Mouse (Mus musculus): ENCODE results near the gene Sdad1. TPM values are rescaled to one million over a fixed set of nuclear protein-coding genes. Genes with fewer than 3 reads are reported as not detected.
A peak's percentile ranks its signal among the peaks of the same experiment; 100 is the strongest.

Sdad1 gene
- polyA plus RNA-seq, 1 experiment from 2014 or later, result 33.9 TPM

DNA sequence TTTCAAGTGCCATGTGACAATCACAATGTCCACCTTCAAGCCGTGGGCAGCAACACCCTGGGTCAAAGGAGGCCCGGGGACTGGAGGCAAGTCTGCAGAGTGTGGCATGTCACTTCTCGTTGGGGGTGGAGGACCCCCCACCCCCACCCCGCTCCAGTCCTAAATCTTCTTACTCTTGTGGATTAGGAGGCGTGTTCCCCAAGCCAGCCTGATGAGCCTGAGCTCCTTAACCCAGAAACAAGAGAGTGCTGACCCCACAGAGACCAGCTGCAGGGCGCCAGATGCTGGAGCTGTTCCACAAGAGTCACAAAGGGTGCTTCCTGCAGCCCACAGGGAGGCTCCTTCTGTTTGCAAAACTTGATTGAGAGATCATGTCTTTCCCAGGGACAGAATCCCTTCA, 54.1 kb downstream of the Sdad1 start, which contains the start of gene Ppef2:
TSS of gene Ppef2 (minus strand) at position 61 of the 400 bp plus-strand sequence.
- Histone ChIP-seq H3K4me3 (no peak within 1 kb of the TSS), H3K36me3 (ENCODE audit: poor library complexity, severe bottlenecking) (no peaks in the 10 kb centered on the region), H3K4me1 (peaks cover 7% of the 10 kb centered on the region), H3K9me3 (replicated peaks) (no peaks in the 10 kb centered on the region), H3K27me3 (no peaks in the 10 kb centered on the region), H3K9ac (no peak within 1 kb of the TSS), H3K27ac (no peak within 1 kb of the TSS), H3K4me2 (no peak within 1 kb of the TSS)
- ATAC-seq, result no peak
- 5% methylated on average over 6 of the region's 6 CpGs for WGBS

DNA sequence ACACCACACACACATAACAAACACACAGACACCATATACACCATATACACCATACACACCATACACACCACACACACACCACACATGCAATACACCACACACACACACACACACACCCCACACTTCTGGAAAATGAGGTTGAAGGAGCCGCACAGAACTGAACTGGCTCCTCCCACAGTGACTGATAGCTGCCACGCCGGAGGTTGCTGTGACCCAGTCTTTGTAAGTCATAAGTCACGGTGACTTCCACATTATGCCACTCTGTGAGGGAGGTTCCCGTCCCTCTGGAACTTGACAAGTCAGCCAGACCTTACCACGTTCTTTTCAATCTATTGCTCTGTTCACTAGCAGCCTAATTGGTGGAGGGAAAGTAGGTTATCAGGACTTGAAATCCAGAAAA, 55.8 kb downstream of the Sdad1 start:
- Histone ChIP-seq H3K27ac (no peak overlapping the region), H3K36me3 (ENCODE audit: poor library complexity, severe bottlenecking) (no peaks in the 10 kb centered on the region), H3K4me2 (no peak overlapping the region), H3K27me3 (no peaks in the 10 kb centered on the region), H3K4me3 (no peak overlapping the region), H3K9ac (no peak overlapping the region), H3K4me1 (peaks cover 7% of the 10 kb centered on the region), H3K9me3 (replicated peaks) (no peaks in the 10 kb centered on the region)
- no peak for ATAC-seq
- WGBS, result 82% methylated on average over 6 of the region's 6 CpGs

DNA sequence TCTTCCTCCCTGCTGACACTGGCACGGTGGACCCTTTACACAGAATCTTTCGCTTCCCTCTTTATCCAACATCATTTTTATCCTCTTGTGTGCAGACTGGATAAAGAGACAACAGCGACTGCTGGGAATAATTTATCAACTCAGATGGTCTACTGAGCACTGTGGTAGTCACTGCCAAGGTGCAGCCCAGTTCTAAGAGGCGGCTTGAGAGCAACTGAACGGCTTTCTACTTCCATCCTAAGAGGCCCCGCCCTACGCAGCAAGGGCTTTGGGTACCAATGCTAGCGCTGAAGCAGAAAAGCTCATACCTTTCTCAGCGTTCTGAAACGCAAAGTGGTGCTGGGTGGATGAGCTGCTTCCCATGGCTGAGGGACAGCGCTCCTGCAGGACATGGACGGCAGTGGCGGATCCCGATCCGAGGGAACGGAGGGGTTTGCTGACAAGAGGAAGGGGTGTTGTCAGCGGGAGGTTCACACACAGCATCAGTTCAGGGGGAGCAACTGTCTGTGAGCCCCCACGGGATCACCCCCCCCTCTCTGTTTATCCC, 57.4 kb downstream of the Sdad1 start:
- H3K9me3 ChIP-seq (replicated peaks), result no peaks in the 10 kb centered on the region
- ATAC-seq, result peak; percentile 75
- H3K4me2 ChIP-seq, result peak overlapping the region; percentile 46
- H3K4me3 ChIP-seq, result peak overlapping the region; percentile 8
- H3K36me3 ChIP-seq (ENCODE audit: poor library complexity, severe bottlenecking), result no peaks in the 10 kb centered on the region
- H3K9ac ChIP-seq, result no peak overlapping the region; the same call in 1 of the 2 replicates
- no peaks in the 10 kb centered on the region for H3K27me3 ChIP-seq
- 14% methylated on average over 18 of the region's 18 CpGs for WGBS
- no peak overlapping the region for H3K27ac ChIP-seq
- peaks cover 7% of the 10 kb centered on the region for H3K4me1 ChIP-seq

DNA sequence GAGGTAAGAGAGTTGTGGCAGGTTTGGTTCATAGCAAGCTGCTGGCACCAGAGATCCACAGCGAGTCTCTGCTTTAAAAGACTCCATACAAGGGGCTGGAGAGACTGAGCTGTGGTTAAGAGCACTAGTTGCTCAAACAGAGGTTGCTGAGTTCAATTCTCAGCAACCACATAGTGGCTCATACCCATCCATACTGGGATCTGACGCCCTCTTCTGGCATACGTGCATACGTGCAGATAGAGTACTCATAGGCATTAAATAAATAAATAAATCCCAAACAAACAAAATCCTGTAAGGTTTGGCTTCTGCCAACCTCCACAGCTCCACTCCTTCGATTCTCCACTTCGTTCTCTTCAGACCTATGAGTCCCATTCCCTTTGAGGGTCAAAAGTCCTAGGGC, 58.2 kb downstream of the Sdad1 start:
- no peak overlapping the region for H3K4me3 ChIP-seq
- 96% methylated on average over 6 of the region's 6 CpGs for WGBS
- no peak for ATAC-seq

DNA sequence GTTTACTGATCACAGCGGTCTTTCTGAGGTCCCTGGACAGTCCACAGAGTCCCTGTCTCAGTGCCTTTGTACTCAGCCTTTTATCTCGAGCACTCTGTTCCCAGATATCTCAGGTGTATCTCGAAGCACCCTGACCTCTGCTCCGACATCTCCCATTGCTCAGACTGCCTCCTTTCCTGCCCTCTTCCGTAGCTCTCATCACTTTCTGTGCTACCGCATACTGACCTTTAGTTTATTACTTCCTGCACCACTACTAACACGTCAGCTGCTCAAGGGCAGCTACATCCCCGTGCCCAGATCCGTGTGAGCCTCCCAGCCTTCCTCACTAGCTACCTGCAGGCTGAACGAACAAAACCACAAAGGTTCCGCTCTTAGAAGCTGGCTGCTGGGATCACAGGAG, 61.7 kb downstream of the Sdad1 start:
- no peak overlapping the region for H3K9ac ChIP-seq
- 89% methylated on average over 11 of the region's 11 CpGs for WGBS
- H3K4me2 ChIP-seq, result no peak overlapping the region
- 0 out of 2 replicates have a peak, but pooled peaks cover 2% of the 10 kb centered on the region for H3K4me1 ChIP-seq
- no peak overlapping the region for H3K4me3 ChIP-seq
- H3K9me3 ChIP-seq (replicated peaks), result no peaks in the 10 kb centered on the region
- no peak overlapping the region for H3K27ac ChIP-seq
- no peaks in the 10 kb centered on the region for H3K36me3 ChIP-seq (ENCODE audit: poor library complexity, severe bottlenecking)
- H3K27me3 ChIP-seq, result no peaks in the 10 kb centered on the region
- no peak for ATAC-seq

More for the DNA sequence above, 58.2 kb downstream of the Sdad1 start:
- no peak overlapping the region for H3K27ac ChIP-seq
- H3K9ac ChIP-seq, result no peak overlapping the region
- peaks cover 7% of the 10 kb centered on the region for H3K4me1 ChIP-seq
- H3K36me3 ChIP-seq (ENCODE audit: poor library complexity, severe bottlenecking), result no peaks in the 10 kb centered on the region
- H3K4me2 ChIP-seq, result no peak overlapping the region
- no peaks in the 10 kb centered on the region for H3K9me3 ChIP-seq (replicated peaks)
- no peaks in the 10 kb centered on the region for H3K27me3 ChIP-seq

DNA sequence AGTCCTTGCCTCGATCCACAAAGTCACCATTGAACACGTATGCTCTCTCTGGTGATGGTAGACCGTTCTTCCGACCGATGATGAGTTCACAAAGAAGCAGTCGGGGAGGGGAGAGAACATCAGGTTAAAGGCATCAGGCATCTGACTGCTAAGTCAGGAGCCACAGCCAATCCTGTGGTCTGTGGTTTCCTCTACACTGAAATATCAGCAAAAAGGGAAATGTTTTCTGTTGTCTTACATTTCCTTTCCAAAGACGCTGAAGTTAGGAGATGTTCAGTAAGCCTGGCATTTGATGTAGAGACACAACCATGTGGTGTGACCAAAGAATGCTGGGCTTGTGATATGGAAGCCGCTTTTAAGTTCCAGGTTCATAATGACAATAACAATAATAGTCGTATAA, 64.8 kb downstream of the Sdad1 start:
- H3K4me1 ChIP-seq, result no peaks in the 10 kb centered on the region
- no peaks in the 10 kb centered on the region for H3K27me3 ChIP-seq
- ATAC-seq, result no peak
- no peaks in the 10 kb centered on the region for H3K9me3 ChIP-seq (replicated peaks)
- H3K27ac ChIP-seq, result no peak overlapping the region
- no peak overlapping the region for H3K9ac ChIP-seq
- H3K4me3 ChIP-seq, result no peak overlapping the region
- 94% methylated on average over 9 of the region's 9 CpGs for WGBS
- H3K4me2 ChIP-seq, result no peak overlapping the region
- no peaks in the 10 kb centered on the region for H3K36me3 ChIP-seq (ENCODE audit: poor library complexity, severe bottlenecking)

DNA sequence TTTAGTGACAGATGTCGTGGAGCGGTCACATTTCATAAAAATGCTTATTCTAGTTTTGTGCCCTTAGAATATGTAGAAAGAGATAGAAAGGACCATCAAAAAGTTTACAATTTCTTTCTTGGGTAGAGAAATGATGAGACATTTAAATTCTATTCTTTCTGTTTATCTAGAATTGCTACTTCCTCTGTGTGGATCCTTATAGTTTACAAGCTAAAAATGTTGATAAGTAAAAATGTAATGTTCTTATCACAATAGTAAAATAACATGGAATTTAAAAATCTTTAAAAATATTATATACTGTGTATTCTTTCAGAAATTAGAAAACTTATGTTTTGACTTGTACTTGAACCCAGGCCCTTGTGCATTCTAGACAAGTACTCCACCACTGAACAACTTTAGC, 65.4 kb downstream of the Sdad1 start:
- Histone ChIP-seq H3K9me3 (replicated peaks) (no peaks in the 10 kb centered on the region), H3K9ac (no peak overlapping the region), H3K36me3 (ENCODE audit: poor library complexity, severe bottlenecking) (no peaks in the 10 kb centered on the region), H3K4me3 (no peak overlapping the region), H3K4me1 (no peaks in the 10 kb centered on the region), H3K27me3 (no peaks in the 10 kb centered on the region), H3K4me2 (no peak overlapping the region), H3K27ac (no peak overlapping the region)
- no peak for ATAC-seq
- WGBS, result 97% methylated on average over 2 of the region's 2 CpGs

DNA sequence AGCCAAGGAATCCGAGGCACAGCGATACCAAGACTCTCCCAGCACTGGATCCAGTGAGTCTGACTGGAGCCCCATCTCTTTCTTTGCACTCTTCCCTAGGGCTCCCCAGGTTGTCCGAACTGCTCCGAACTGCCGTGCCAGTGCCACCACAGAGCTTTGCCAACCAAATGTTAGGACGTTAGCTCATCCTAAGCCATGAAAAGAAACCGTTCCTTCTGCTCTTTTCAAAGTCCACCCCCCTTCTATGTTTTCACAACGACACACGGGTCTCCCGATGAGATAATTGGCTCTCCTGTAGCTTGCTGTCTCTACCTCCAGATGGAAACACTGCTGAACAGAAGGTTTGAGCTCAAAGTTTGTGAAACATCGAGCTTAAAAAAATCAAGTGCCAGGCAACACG, 69.5 kb downstream of the Sdad1 start:
- ATAC-seq, result peak; percentile 56; the same call in 1 of the 2 replicates
- WGBS, result 81% methylated on average over 12 of the region's 12 CpGs

DNA sequence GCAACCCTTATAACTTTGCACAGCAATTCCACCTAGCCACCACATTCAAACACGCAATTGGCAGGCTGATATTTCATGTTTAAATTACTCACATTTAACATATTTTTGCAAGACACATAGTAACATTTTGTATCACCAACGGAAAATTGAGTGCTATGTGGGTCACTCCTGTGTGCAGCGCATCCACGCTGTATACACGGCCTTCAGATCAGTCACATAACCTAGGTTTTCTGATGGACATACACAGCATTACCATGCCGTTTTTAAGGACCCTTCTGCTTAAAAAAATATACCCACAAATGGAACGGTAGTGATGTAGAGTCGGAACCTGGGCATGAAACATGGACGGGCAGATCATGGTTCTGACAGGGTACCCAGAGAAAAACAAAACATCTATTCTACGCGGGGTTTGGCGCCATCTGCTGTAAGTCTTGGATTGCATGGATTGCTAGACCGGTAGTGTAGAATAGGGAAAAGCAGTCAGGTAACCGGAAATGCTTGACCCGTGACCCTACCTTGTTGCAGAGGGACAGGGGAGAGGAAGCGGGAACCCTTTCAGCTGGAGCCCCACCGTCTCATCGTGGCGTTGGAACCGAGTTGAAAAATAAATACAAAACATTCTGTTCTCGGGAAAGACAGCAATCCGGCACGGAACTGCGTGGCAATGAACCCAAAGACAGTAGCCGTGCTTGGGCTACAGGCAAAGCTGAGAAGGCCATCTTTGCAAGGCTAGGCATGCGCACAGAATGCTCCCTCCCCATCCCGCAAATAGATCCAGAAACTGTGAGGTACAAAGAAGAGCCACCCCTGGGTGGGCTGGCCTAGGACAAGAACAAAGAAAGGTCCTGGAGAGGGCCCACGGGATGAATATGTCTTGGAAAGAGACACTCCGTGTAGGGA, 70.7 kb downstream of the Sdad1 start:
- H3K9me3 ChIP-seq (replicated peaks), result no peaks in the 10 kb centered on the region
- H3K4me3 ChIP-seq, result no peak overlapping the region
- no peak overlapping the region; the same call in 1 of the 2 replicates for H3K4me2 ChIP-seq
- no peak overlapping the region for H3K27ac ChIP-seq
- peak; percentile 79 for ATAC-seq
- 46% methylated on average over 29 of the region's 29 CpGs for WGBS
- H3K27me3 ChIP-seq, result no peaks in the 10 kb centered on the region
- no peaks in the 10 kb centered on the region for H3K4me1 ChIP-seq
- H3K9ac ChIP-seq, result no peak overlapping the region
- no peaks in the 10 kb centered on the region for H3K36me3 ChIP-seq (ENCODE audit: poor library complexity, severe bottlenecking)

More for the DNA sequence above, 69.5 kb downstream of the Sdad1 start:
- Histone ChIP-seq H3K9me3 (replicated peaks) (no peaks in the 10 kb centered on the region), H3K27ac (no peak overlapping the region), H3K4me2 (no peak overlapping the region), H3K4me1 (no peaks in the 10 kb centered on the region), H3K27me3 (no peaks in the 10 kb centered on the region), H3K4me3 (no peak overlapping the region), H3K36me3 (ENCODE audit: poor library complexity, severe bottlenecking) (no peaks in the 10 kb centered on the region), H3K9ac (no peak overlapping the region)

DNA sequence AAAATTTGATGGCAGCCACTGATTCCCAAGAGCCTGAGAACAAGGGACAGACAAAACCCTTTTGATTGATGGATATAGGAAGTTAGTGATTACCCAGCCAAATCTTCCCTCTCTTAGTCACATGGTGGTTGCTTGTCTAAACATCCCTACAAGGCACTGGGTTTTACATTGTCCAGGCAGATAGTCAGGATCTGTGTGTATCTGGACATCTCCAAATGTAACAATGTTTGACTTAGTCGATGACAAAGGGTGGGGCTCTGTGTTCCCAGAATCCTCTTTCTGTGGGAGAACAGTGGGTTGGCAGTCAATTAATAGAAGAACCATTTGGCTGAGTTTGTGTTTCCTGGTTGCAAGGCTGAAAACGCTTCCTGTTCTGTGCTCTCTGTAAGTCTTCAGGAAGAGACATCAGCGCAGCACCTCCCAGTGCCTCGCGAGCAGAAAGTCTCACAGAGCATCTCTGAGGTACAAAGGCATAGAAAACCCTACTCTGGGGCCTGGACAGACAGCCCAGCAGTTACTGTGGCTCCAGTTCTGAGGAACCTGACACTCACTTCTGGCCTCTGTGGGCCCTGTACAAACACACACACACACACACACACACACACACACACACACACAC, 75.2 kb downstream of the Sdad1 start:
- ATAC-seq, result no peak
- Histone ChIP-seq H3K27me3 (no peaks in the 10 kb centered on the region), H3K27ac (no peak overlapping the region), H3K4me3 (no peak overlapping the region), H3K36me3 (ENCODE audit: poor library complexity, severe bottlenecking) (no peaks in the 10 kb centered on the region), H3K9ac (no peak overlapping the region), H3K9me3 (replicated peaks) (no peaks in the 10 kb centered on the region), H3K4me2 (no peak overlapping the region), H3K4me1 (no peaks in the 10 kb centered on the region)
- WGBS, result 84% methylated on average over 5 of the region's 5 CpGs
